Mouse (Mus musculus): ENCODE results near the gene Sh3bp2. TPM values are rescaled to one million over a fixed set of nuclear protein-coding genes. Genes with fewer than 3 reads are reported as not detected.

Gene Sh3bp2
- total RNA-seq (2023) = 100 to 1,000 TPM; 139 to 147 TPM

GRCm38 (mm10) chr5:34525663-34526476, at the start of gene Sh3bp2:
Gene Sh3bp2, plus strand, starts transcription at chr5:34525838.

GRCm38 (mm10) chr5:34513466-34514217, 12.0 kb upstream of the Sh3bp2 start, which contains the start of gene Tnip2:
Gene Tnip2, minus strand, starts transcription at chr5:34513991.

GRCm38 (mm10) chr5:34573268-34574221, 47.9 kb downstream of the Sh3bp2 start, which contains the start of gene Add1:
Gene Add1, plus strand, starts transcription at chr5:34573664.

Other genes with a start within 250 kb of the Sh3bp2 start
- 10 to 100 TPM in 1 of 2 experiments, 1 to 10 TPM in 1; 7.0 to 10.2 TPM for gene Zfyve28, start 237.4 kb upstream of the Sh3bp2 start, total RNA-seq (2023)
- gene Cfap99, start 237.2 kb upstream of the Sh3bp2 start, total RNA-seq (2023) = 1 to 10 TPM in 1 of 2 experiments, under 1 TPM in 1; 0.45 to 1.1 TPM
- 100 to 1,000 TPM; 165 to 171 TPM for gene Rnf4, start 189.5 kb upstream of the Sh3bp2 start, total RNA-seq (2023)
- 10 to 100 TPM; 55.5 to 58.5 TPM for gene Fam193a, start 155.9 kb upstream of the Sh3bp2 start, total RNA-seq (2023)
- gene Tnip2, start 11.8 kb upstream of the Sh3bp2 start, total RNA-seq (2023) = 10 to 100 TPM; 49.6 to 58.2 TPM
- 100 to 1,000 TPM; 105 to 107 TPM for gene Add1, start 47.8 kb downstream of the Sh3bp2 start, total RNA-seq (2023)
- 10 to 100 TPM; 49.6 to 56.6 TPM for gene Mfsd10, start 111.4 kb downstream of the Sh3bp2 start, total RNA-seq (2023)
- gene Nop14, start 134.3 kb downstream of the Sh3bp2 start, total RNA-seq (2023) = 10 to 100 TPM; 15.4 to 16.3 TPM
- 1 to 10 TPM; 1.3 to 2.5 TPM for gene Grk4, start 134.5 kb downstream of the Sh3bp2 start, total RNA-seq (2023)
- 10 to 100 TPM; 28.2 to 28.4 TPM for gene Htt, start 235.9 kb downstream of the Sh3bp2 start, total RNA-seq (2023)

Measured in monocyte, adult 59 days (primary cell).